Mouse (Mus musculus) hindbrain, embryonic 14.5 days (tissue): ENCODE measurements at regions not wholly inside any gene's neighbourhood (a gene's known extent, or its start where the extent isn't known, plus 50 kb on each side); places are given as distances from the start of the nearest gene placed in this dataset.

Source experiments
- ATAC-seq: fragments of 200-750 bp; cut with Nextera tagmentation; 2 replicates; pipeline ENCODE4 v1.8.0; 2017; ENCODE audit warnings: moderate number of reproducible peaks, mild to moderate bottlenecking, moderate TSS enrichment, moderate library complexity; ENCODE audit not compliant: low FRiP score
- DNase-seq: peaks from one replicate; pipeline ENCODE4 v3.0.0-alpha.2; 2015; ENCODE audit warnings: low spot score
- H3K27ac ChIP-seq: fragments of 300-500 bp; sonication (generic); 2 replicates; pipeline ENCODE4 v1.5.1; 2014; ENCODE audit warnings: mild to moderate bottlenecking, moderate library complexity
- H3K27me3 ChIP-seq: fragments of 300-500 bp; sonication (generic); 2 replicates; pipeline ENCODE4 v1.6.1; 2014; ENCODE audit warnings: mild to moderate bottlenecking, low read length, mixed read lengths; ENCODE audit not compliant: control insufficient read depth, insufficient read depth
- H3K36me3 ChIP-seq: fragments of 300-500 bp; sonication (generic); replicated peaks from 2 replicates; pipeline ENCODE4 v1.6.1; 2014; ENCODE audit not compliant: control insufficient read depth, insufficient read depth
- H3K4me1 ChIP-seq: fragments of 300-500 bp; sonication (generic); replicated peaks from 2 replicates; pipeline ENCODE4 v1.6.1; 2014; ENCODE audit warnings: antibody characterized with exemption, low read length, mixed read lengths; ENCODE audit not compliant: control insufficient read depth, insufficient read depth
- H3K4me2 ChIP-seq: fragments of 300-500 bp; sonication (generic); replicated peaks from 2 replicates; pipeline ENCODE4 v1.6.1; 2014; ENCODE audit warnings: mild to moderate bottlenecking, moderate library complexity
- H3K4me3 ChIP-seq: fragments of 300-500 bp; sonication (generic); replicated peaks from 2 replicates; pipeline ENCODE4 v1.5.1; 2014; ENCODE audit warnings: mild to moderate bottlenecking, low read length
- H3K9ac ChIP-seq: fragments of 300-500 bp; sonication (generic); 2 replicates; pipeline ENCODE4 v1.6.1; 2014
- H3K9me3 ChIP-seq: fragments of 300-500 bp; sonication (generic); 2 replicates; pipeline ENCODE4 v1.6.1; 2016; ENCODE audit warnings: low read length; ENCODE audit not compliant: control insufficient read depth
- WGBS: fragments of 180-500 bp; shearing (Covaris S2); extraction: QIAGEN DNeasy Blood & Tissue Kit; methylation state at CpG from one replicate; pipeline ENCODE4 v1.1.7; 2014; 5-methylcytosine and 5-hydroxymethylcytosine counted together

GRCm38 (mm10) chr12:39742156-39743063 is 295.4 kb downstream of the Arl4a start:
- no peak overlapping the region for H3K9ac ChIP-seq
- ATAC-seq (no peak), DNase-seq (no peak)
- WGBS = 25% methylated on average over 11 of the region's 11 CpGs
- no peaks in the 10 kb centered on the region for H3K36me3 ChIP-seq
- H3K4me1 ChIP-seq = no peaks in the 10 kb centered on the region
- no peaks in the 10 kb centered on the region for H3K27me3 ChIP-seq
- no peak overlapping the region for H3K4me3 ChIP-seq
- H3K9me3 ChIP-seq = no peaks in the 10 kb centered on the region
- H3K27ac ChIP-seq = no peak overlapping the region
- H3K4me2 ChIP-seq = no peak overlapping the region

DNA sequence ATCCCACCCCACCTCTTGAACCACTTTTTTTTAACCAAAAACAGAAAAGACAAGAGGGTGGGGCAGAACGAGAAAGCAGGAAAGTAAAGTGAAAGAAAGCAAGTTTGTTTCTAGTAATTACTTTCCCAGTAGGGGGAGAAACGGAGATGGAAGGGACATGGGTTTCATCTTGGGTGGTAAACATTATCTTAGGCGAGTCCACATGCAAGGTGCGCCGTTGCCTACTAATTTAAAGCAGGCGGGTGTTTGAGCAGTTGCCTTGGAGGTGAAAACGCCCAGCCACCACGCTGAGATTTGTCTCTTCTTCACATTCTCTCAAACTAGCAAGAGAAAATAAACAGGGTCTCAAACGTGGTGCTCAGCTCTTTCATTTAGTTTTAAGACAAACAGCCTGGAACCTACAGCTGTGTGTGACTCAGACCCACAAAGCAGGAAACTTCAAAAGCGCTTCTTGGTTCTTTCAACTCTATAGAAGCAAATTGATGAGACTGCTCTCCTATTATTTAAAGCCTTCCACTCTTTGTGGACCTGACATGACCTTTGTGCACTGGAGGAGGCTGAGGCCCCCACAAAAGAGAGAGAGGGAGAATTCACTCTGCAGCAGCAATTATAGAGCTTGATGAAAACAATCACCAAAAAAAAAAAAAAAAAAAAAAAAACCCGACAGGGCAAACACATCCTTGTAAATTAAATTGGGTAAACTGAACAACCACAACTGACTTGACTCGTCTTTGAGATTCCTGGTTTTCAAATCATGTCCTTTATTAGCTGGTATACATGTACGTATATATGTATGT is 296.6 kb downstream of the Arl4a start:
- H3K9me3 ChIP-seq = no peaks in the 10 kb centered on the region
- H3K27ac ChIP-seq = no peak overlapping the region
- ATAC-seq (no peak), DNase-seq (no peak)
- 0 out of 2 replicates have a peak, but pooled peaks cover 3% of the 10 kb centered on the region for H3K4me1 ChIP-seq
- H3K27me3 ChIP-seq = no peaks in the 10 kb centered on the region
- H3K9ac ChIP-seq = no peak overlapping the region
- H3K36me3 ChIP-seq = no peaks in the 10 kb centered on the region
- no peak overlapping the region for H3K4me3 ChIP-seq
- WGBS = 10% methylated on average over 13 of the region's 13 CpGs
- H3K4me2 ChIP-seq = no peak overlapping the region

DNA sequence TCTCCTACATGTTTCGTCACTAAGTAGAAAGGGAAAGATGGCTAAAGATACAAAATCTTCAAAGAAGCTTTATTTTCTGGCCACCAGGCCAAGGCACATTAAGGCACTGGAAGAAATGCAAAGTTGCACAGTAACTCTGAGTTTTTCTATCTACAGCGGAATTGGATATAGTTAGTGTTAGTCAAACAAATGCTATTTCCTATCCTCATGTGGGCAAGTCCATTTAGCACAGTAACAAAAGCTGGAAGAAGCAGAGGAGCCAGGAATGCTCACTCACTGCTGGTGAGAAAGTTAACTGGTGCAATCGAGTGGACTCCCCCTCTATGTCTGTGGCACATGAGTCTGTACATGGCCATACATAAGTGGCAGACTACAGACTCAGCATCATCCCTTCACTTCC is 300.9 kb downstream of the Arl4a start:
- no peaks in the 10 kb centered on the region for H3K36me3 ChIP-seq
- no peak overlapping the region for H3K4me3 ChIP-seq
- no peak overlapping the region for H3K4me2 ChIP-seq
- 89% methylated on average over 3 of the region's 3 CpGs for WGBS
- H3K9me3 ChIP-seq = no peaks in the 10 kb centered on the region
- no peak for ATAC-seq
- DNase-seq = no peak
- peaks cover 10% of the 10 kb centered on the region; the same call in 1 of the 2 replicates for H3K4me1 ChIP-seq
- no peak overlapping the region for H3K9ac ChIP-seq
- no peak overlapping the region for H3K27ac ChIP-seq
- no peaks in the 10 kb centered on the region for H3K27me3 ChIP-seq

GRCm38 (mm10) chr12:39736097-39736920 is 301.5 kb downstream of the Arl4a start:
- Histone ChIP-seq H3K4me2 (peak overlapping the region; percentile 11; the same call in 1 of the 2 replicates), H3K27ac (peak overlapping the region; percentile 34; the same call in 1 of the 2 replicates), H3K9ac (no peak overlapping the region), H3K36me3 (no peaks in the 10 kb centered on the region), H3K4me1 (peaks cover 10% of the 10 kb centered on the region; the same call in 1 of the 2 replicates), H3K9me3 (no peaks in the 10 kb centered on the region), H3K4me3 (no peak overlapping the region), H3K27me3 (no peaks in the 10 kb centered on the region)
- WGBS = 24% methylated on average over 9 of the region's 9 CpGs
- peak; percentile 66 for DNase-seq
- ATAC-seq = peak; percentile 77; the same call in 1 of the 2 replicates

- 52% methylated on average over 2 of the region's 2 CpGs for WGBS
- Histone ChIP-seq H3K4me1 (peaks cover 10% of the 10 kb centered on the region; the same call in 1 of the 2 replicates), H3K9ac (no peak overlapping the region), H3K4me3 (no peak overlapping the region), H3K4me2 (no peak overlapping the region), H3K27ac (no peak overlapping the region), H3K27me3 (no peaks in the 10 kb centered on the region), H3K36me3 (no peaks in the 10 kb centered on the region), H3K9me3 (no peaks in the 10 kb centered on the region)
- ATAC-seq (no peak), DNase-seq (no peak)
Observed at GRCm38 (mm10) chr12:39734176-39734575, 303.6 kb downstream of the Arl4a start.

DNA sequence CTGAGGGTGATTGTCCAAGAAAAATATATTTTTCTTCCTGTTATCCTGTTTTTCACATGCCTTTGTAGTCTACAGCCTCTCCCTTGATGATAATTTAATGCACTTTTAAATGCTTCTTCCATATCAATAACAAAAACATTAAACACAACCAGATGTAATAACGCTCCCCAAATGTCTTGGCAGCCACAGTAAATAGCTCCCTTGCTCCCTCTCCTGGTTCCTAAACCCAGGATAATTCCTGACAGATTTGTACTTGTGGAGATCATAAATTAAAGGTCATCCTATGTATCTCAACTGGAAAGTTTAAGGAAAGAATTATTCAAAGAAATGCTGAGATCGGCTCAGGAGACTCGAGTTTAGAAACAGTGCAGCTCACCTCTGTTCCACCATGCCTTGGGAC is 306.6 kb downstream of the Arl4a start:
- peaks cover 7% of the 10 kb centered on the region; the same call in 1 of the 2 replicates for H3K4me1 ChIP-seq
- 70% methylated on average over 3 of the region's 3 CpGs for WGBS
- no peak for DNase-seq
- no peak overlapping the region for H3K27ac ChIP-seq
- H3K4me3 ChIP-seq = no peak overlapping the region
- no peaks in the 10 kb centered on the region for H3K9me3 ChIP-seq
- H3K9ac ChIP-seq = no peak overlapping the region
- no peaks in the 10 kb centered on the region for H3K36me3 ChIP-seq
- no peaks in the 10 kb centered on the region for H3K27me3 ChIP-seq
- no peak overlapping the region for H3K4me2 ChIP-seq
- ATAC-seq = no peak

GRCm38 (mm10) chr12:39729255-39729654 is 308.6 kb downstream of the Arl4a start:
- DNase-seq = no peak
- Histone ChIP-seq H3K27me3 (no peaks in the 10 kb centered on the region), H3K9me3 (no peaks in the 10 kb centered on the region), H3K4me3 (no peak overlapping the region), H3K36me3 (no peaks in the 10 kb centered on the region), H3K9ac (no peak overlapping the region), H3K4me2 (no peak overlapping the region), H3K4me1 (no peaks in the 10 kb centered on the region), H3K27ac (no peak overlapping the region)
- WGBS = 89% methylated on average over 2 of the region's 2 CpGs
- no peak for ATAC-seq

- DNase-seq = no peak
Observed at GRCm38 (mm10) chr12:39724172-39724571, 313.7 kb downstream of the Arl4a start.

More at GRCm38 (mm10) chr12:39724172-39724571, 313.7 kb downstream of the Arl4a start:
- Histone ChIP-seq H3K9me3 (no peaks in the 10 kb centered on the region), H3K4me1 (no peaks in the 10 kb centered on the region), H3K9ac (no peak overlapping the region), H3K4me3 (no peak overlapping the region), H3K4me2 (no peak overlapping the region), H3K27ac (no peak overlapping the region), H3K36me3 (no peaks in the 10 kb centered on the region), H3K27me3 (no peaks in the 10 kb centered on the region)
- WGBS = 88% methylated on average over 2 of the region's 2 CpGs
- ATAC-seq = no peak
